Comparison of ENCODE assay signal across 10 mouse cellular contexts in the genomic region with DNA sequence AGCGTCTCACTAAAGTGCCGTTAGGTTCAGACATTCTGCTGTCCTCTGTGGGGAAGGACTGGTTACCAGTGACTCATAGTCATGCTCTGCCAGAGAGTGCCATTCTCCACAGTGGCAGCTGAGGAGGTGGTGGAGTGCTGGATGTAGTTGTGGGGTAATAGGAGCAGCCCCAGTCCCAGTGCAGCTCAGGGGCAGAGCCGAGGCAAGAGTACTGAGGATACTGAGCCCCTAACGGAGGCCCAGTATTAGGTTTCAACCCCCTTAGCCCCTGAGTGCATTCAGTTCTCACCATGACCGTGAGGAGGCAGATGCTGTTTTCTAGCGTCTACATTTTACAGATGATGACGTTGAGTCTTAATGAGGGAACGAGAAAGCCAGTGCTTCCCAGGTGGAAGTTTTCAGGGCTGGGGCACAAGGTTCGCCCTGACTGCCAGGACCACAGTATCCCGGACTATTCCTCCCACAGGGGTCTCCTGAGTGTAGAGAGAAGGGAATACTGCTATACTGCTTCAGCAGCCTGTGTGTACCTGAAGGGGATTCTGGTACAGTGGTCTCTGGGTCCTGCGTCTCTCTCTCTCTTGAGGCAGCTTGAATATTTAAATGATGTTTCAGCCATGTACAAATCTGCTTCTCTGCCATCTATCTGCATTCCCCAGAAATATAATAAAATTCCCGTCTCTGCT. TPM values are rescaled to one million over a fixed set of nuclear protein-coding genes. Genes with fewer than 3 reads are reported as not detected.
DNase-seq lines count a peak whose midpoint lies in the region; ATAC-seq and TF ChIP-seq lines count a peak whose summit lies in the region.
"Had no signal": no experiment of that assay in that cellular context is flagged by ENCODE, and none has a peak within 500 bp of the region (broad histone marks: within the 10 kb centered on the region; RNA-seq: fewer than 3 reads in every experiment).

No protein-coding gene starts in this region.

- peak; percentile 34; the same call in 1 of the 2 replicates for TF ChIP-seq CTCF in intestine, postnatal 0 days (IDR thresholded peaks at IDR 0.05; ENCODE audit: low read depth)
- no peak for TF ChIP-seq CTCF in olfactory bulb, adult 2 months (IDR thresholded peaks at IDR 0.05; ENCODE audit: insufficient read depth, low read depth, low read length)

- WGBS in intestine, postnatal 0 days = 42% methylated on average over 12 of the region's 12 CpGs
- 23% methylated on average over 12 of the region's 12 CpGs for WGBS in olfactory bulb, adult 2 months

- no peak overlapping the region for H3K27ac ChIP-seq in intestine, postnatal 0 days (ENCODE audit: low read depth, low read length)
- H3K27ac ChIP-seq in olfactory bulb, adult 2 months (ENCODE audit: insufficient read depth, low read depth, low read length) = peak overlapping the region; percentile 64
- H3K27ac ChIP-seq: liver, embryonic 12.5 days had no signal

- no peak for TF ChIP-seq POLR2A in olfactory bulb, adult 2 months (IDR thresholded peaks at IDR 0.05; ENCODE audit: insufficient read depth, low read depth, low read length)

- no peak overlapping the region for H3K4me3 ChIP-seq in intestine, postnatal 0 days (ENCODE audit: low read depth, low read length)
- H3K4me3 ChIP-seq in olfactory bulb, adult 2 months (ENCODE audit: insufficient read depth, low read depth, low read length) = no peak overlapping the region
- H3K4me3 ChIP-seq: liver, embryonic 12.5 days; stomach, embryonic 15.5 days had no signal

- no peak overlapping the region for H3K4me2 ChIP-seq in intestine, postnatal 0 days (replicated peaks; ENCODE audit: low read depth)

- no peaks in the 10 kb centered on the region for H3K9me3 ChIP-seq in intestine, postnatal 0 days (ENCODE audit: control insufficient read depth)
- H3K9me3 ChIP-seq: liver, embryonic 12.5 days; stomach, embryonic 15.5 days had no signal

- H3K9ac ChIP-seq in intestine, postnatal 0 days (ENCODE audit: low read depth, low read length) = no peak overlapping the region
- H3K9ac ChIP-seq: liver, embryonic 12.5 days; stomach, embryonic 15.5 days had no signal

- peak; percentile 19 to 36 for DNase-seq in frontal cortex, postnatal 36 days (ENCODE audit: low spot score in 2 of 2)
- DNase-seq in frontal cortex, postnatal 25 days (ENCODE audit: low spot score in 2 of 2) = no peak
- DNase-seq in right cerebral cortex, adult 2 months (ENCODE audit: low spot score in 2 of 2) = peak; percentile 38 to 57
- DNase-seq in right cerebral cortex, postnatal 10 days (ENCODE audit: low spot score in 2 of 2) = no peak
- DNase-seq in kidney, adult 8-10 months = no peak

- ATAC-seq in intestine, postnatal 0 days = no peak
- ATAC-seq in CD4-positive, CD25-positive, alpha-beta regulatory T cell, adult 4 months = no peak
- ATAC-seq: liver, embryonic 12.5 days had no signal

- H3K4me1 ChIP-seq in intestine, postnatal 0 days (replicated peaks; ENCODE audit: control insufficient read depth, insufficient read depth, low read length) = no peaks in the 10 kb centered on the region
- peaks cover 28% of the 10 kb centered on the region for H3K4me1 ChIP-seq in olfactory bulb, adult 2 months (ENCODE audit: control insufficient read depth, insufficient read depth, low read length)

- no peaks in the 10 kb centered on the region for H3K36me3 ChIP-seq in intestine, postnatal 0 days (ENCODE audit: control insufficient read depth, insufficient read depth)
- H3K36me3 ChIP-seq: liver, embryonic 12.5 days; stomach, embryonic 15.5 days had no signal

- no peaks in the 10 kb centered on the region for H3K27me3 ChIP-seq in intestine, postnatal 0 days (replicated peaks; ENCODE audit: control insufficient read depth, insufficient read depth, low read length)
- H3K27me3 ChIP-seq: liver, embryonic 12.5 days; stomach, embryonic 15.5 days had no signal

RNA-seq across cellular contexts. Expression of gene Tnrc6a, which starts 40.1 kb away (rescaled TPM):
- 42.0 and 55.0 TPM in 2 replicates for polyA plus RNA-seq in intestine, postnatal 0 days (2015; fragmentation: Nextera tagmentation; extraction: Ambion mirVana)
- 45.8 and 189 TPM in 2 replicates for polyA plus RNA-seq in olfactory bulb, adult 2 months (2012; ENCODE audit: insufficient read depth, insufficient read length, low replicate concordance, missing spikeins)
- 100 to 1,000 TPM in 1 of 2 experiments, 10 to 100 TPM in 1; 41.3 to 135 TPM for polyA plus RNA-seq in CD4-positive, CD25-positive, alpha-beta regulatory T cell, adult 4 months (2017; shearing (Covaris generic))

Comparison
In these comparisons a context has a peak if more than half of its experiments do, and no peak if none do; other contexts are left out.
1. DNase-seq: peak in frontal cortex, postnatal 36 days (2 of 2) and right cerebral cortex, adult 2 months (2 of 2); none in frontal cortex, postnatal 25 days (0 of 2), right cerebral cortex, postnatal 10 days (0 of 2) and kidney, adult 8-10 months (0 of 2).